In genomic region chr3:35918229-35918628, GRCm38 (mm10) we compare ENCODE assay signal across 26 mouse cellular contexts. TPM values are rescaled to one million over a fixed set of nuclear protein-coding genes. Genes with fewer than 3 reads are reported as not detected.
DNase-seq lines count a peak whose midpoint lies in the region.
"Had no signal": no experiment of that assay in that cellular context is flagged by ENCODE, and none has a peak within 500 bp of the region (broad histone marks: within the 10 kb centered on the region; RNA-seq: fewer than 3 reads in every experiment).

No protein-coding gene starts in this region.

- no peaks in the 10 kb centered on the region for H3K9me3 ChIP-seq in heart, embryonic 10.5 days
- H3K9me3 ChIP-seq: forebrain, embryonic 13.5 days; heart, embryonic 13.5 days; hindbrain, embryonic 15.5 days had no signal

- no peak overlapping the region for H3K4me3 ChIP-seq in heart, embryonic 10.5 days
- H3K4me3 ChIP-seq: forebrain, embryonic 13.5 days; heart, embryonic 13.5 days; hindbrain, embryonic 10.5 days; hindbrain, embryonic 15.5 days; left cerebral cortex, adult 2 months; limb, embryonic 13.5 days had no signal

- H3K27me3 ChIP-seq in heart, embryonic 10.5 days (ENCODE audit: insufficient read depth, poor library complexity, severe bottlenecking), result no peaks in the 10 kb centered on the region
- H3K27me3 ChIP-seq: forebrain, embryonic 13.5 days; heart, embryonic 13.5 days; hindbrain, embryonic 15.5 days; limb, embryonic 13.5 days had no signal

- H3K36me3 ChIP-seq in heart, embryonic 10.5 days, result peaks cover 32% of the 10 kb centered on the region

- 53% methylated on average over 3 of the region's 3 CpGs for WGBS in heart, embryonic 10.5 days

- peaks cover 29% of the 10 kb centered on the region for H3K4me1 ChIP-seq in heart, embryonic 10.5 days
- H3K4me1 ChIP-seq: hindbrain, embryonic 10.5 days; hindbrain, embryonic 15.5 days; limb, embryonic 13.5 days had no signal

- intact Hi-C loops in heart, postnatal 14 days (cut with DNase I), result no loop called here
- intact Hi-C loops in left cerebral cortex, postnatal 10 days (cut with DNase I), result no loop called here

- peak overlapping the region; percentile 13; the same call in 1 of the 2 replicates for H3K27ac ChIP-seq in heart, embryonic 10.5 days
- H3K27ac ChIP-seq: forebrain, embryonic 13.5 days; heart, embryonic 13.5 days; hindbrain, embryonic 10.5 days; hindbrain, embryonic 15.5 days; left cerebral cortex, adult 2 months; limb, embryonic 13.5 days; stomach, postnatal 0 days had no signal

- no peak for DNase-seq in heart, embryonic 10.5 days (ENCODE audit: low spot score)
- no peak for DNase-seq in heart, postnatal 14 days
- DNase-seq in ovary, adult 18-20 months (ENCODE audit: low spot score), result peak; percentile 78
- no peak for DNase-seq in ovary, postnatal 14 days (ENCODE audit: low spot score)
- peak; percentile 51 for DNase-seq in adrenal gland, postnatal 14 days
- no peak for DNase-seq in left cerebral cortex, postnatal 10 days (ENCODE audit: extremely low spot score in 1 of 2, low spot score in 2 of 2)
- no peak for DNase-seq in layer of hippocampus, postnatal 10 days (ENCODE audit: low spot score in 2 of 2)
- DNase-seq: cerebellum, adult 8-10 months; cerebellum, postnatal 25 days; gastrocnemius, postnatal 10 days; heart, postnatal 10 days; kidney, adult 11 months; kidney, postnatal 14 days; layer of hippocampus, adult 9-11 months; lung, adult 18-20 months; lung, postnatal 14 days; midbrain, embryonic 14.5 days; right cerebral cortex, postnatal 4 days; thymus, postnatal 4 days had no signal

RNA-seq across cellular contexts. Expression of gene Dcun1d1, which starts 19.0 kb away (rescaled TPM):
- 80.2 and 89.6 TPM in 2 replicates for polyA plus RNA-seq in heart, embryonic 10.5 days (2016; fragmentation: Nextera tagmentation; extraction: Ambion mirVana)
- total RNA-seq in heart, postnatal 14 days (2021), result 10 to 100 TPM; 61.8 to 64.0 TPM
- 57.7 and 60.2 TPM in 2 replicates for total RNA-seq in adrenal gland, postnatal 14 days (2021)
- 10 to 100 TPM; 69.2 to 73.8 TPM for total RNA-seq in left cerebral cortex, postnatal 10 days (2021)
- 10 to 100 TPM; 67.4 to 69.5 TPM for total RNA-seq in layer of hippocampus, postnatal 10 days (2021)

Comparison
In these comparisons a context has a peak if more than half of its experiments do, and no peak if none do; other contexts are left out.
1. DNase-seq: peak in ovary, adult 18-20 months (single experiment) and adrenal gland, postnatal 14 days (single experiment); none in heart, embryonic 10.5 days (single experiment), heart, postnatal 14 days (0 of 2), ovary, postnatal 14 days (single experiment), left cerebral cortex, postnatal 10 days (0 of 2) and layer of hippocampus, postnatal 10 days (0 of 2).